Mouse (Mus musculus): ENCODE results near the gene Fam126a. TPM values are rescaled to one million over a fixed set of nuclear protein-coding genes. Genes with fewer than 3 reads are reported as not detected.

Fam126a gene
- polyA plus RNA-seq, 1 experiment, result 9.5 TPM

- Histone ChIP-seq H3K36me3 (ENCODE audit: control insufficient read depth, insufficient read depth, low read length, poor library complexity, severe bottlenecking) (no peaks in the 10 kb centered on the region), H3K27me3 (ENCODE audit: control insufficient read depth, insufficient read depth, low read length, poor library complexity, severe bottlenecking) (no peaks in the 10 kb centered on the region; the same call in 1 of the 2 replicates), H3K4me1 (ENCODE audit: control insufficient read depth, insufficient read depth, low read length) (no peaks in the 10 kb centered on the region), H3K4me3 (ENCODE audit: low read depth, low read length) (no peak overlapping the region), H3K9me3 (replicated peaks; ENCODE audit: control insufficient read depth, insufficient read depth, low read length, poor library complexity, severe bottlenecking) (no peaks in the 10 kb centered on the region), H3K27ac (ENCODE audit: insufficient read depth, low read length) (no peak overlapping the region), H3K9ac (ENCODE audit: low read depth, poor library complexity, severe bottlenecking) (no peak overlapping the region)
- no peak for TF ChIP-seq POLR2A (IDR thresholded peaks at IDR 0.05; ENCODE audit: insufficient read depth, low read length)
- TF ChIP-seq CTCF (IDR thresholded peaks at IDR 0.05; ENCODE audit: low read depth, low read length), result no peak
- TF ChIP-seq EP300 (IDR thresholded peaks at IDR 0.05; ENCODE audit: insufficient read depth, low read depth, low read length), result no peak
Measured at GRCm38 (mm10) chr5:24054382-24054781, 23.9 kb upstream of the Fam126a start.

GRCm38 (mm10) chr5:24053245-24054190 is 23.0 kb upstream of the Fam126a start:
- H3K36me3 ChIP-seq (ENCODE audit: control insufficient read depth, insufficient read depth, low read length, poor library complexity, severe bottlenecking), result no peaks in the 10 kb centered on the region
- H3K4me3 ChIP-seq (ENCODE audit: low read depth, low read length), result no peak overlapping the region
- no peak overlapping the region for H3K9ac ChIP-seq (ENCODE audit: low read depth, poor library complexity, severe bottlenecking)
- no peak overlapping the region for H3K27ac ChIP-seq (ENCODE audit: insufficient read depth, low read length)
- no peaks in the 10 kb centered on the region for H3K4me1 ChIP-seq (ENCODE audit: control insufficient read depth, insufficient read depth, low read length)
- H3K9me3 ChIP-seq (replicated peaks; ENCODE audit: control insufficient read depth, insufficient read depth, low read length, poor library complexity, severe bottlenecking), result no peaks in the 10 kb centered on the region
- no peaks in the 10 kb centered on the region; the same call in 1 of the 2 replicates for H3K27me3 ChIP-seq (ENCODE audit: control insufficient read depth, insufficient read depth, low read length, poor library complexity, severe bottlenecking)
- no peak for TF ChIP-seq POLR2A (IDR thresholded peaks at IDR 0.05; ENCODE audit: insufficient read depth, low read length)
- TF ChIP-seq EP300 (IDR thresholded peaks at IDR 0.05; ENCODE audit: insufficient read depth, low read depth, low read length), result no peak
- no peak for TF ChIP-seq CTCF (IDR thresholded peaks at IDR 0.05; ENCODE audit: low read depth, low read length)

GRCm38 (mm10) chr5:24051755-24052675 is 21.5 kb upstream of the Fam126a start:
- no peak for TF ChIP-seq EP300 (IDR thresholded peaks at IDR 0.05; ENCODE audit: insufficient read depth, low read depth, low read length)
- no peaks in the 10 kb centered on the region for H3K9me3 ChIP-seq (replicated peaks; ENCODE audit: control insufficient read depth, insufficient read depth, low read length, poor library complexity, severe bottlenecking)
- no peak overlapping the region for H3K27ac ChIP-seq (ENCODE audit: insufficient read depth, low read length)

GRCm38 (mm10) chr5:24047821-24048220 is 17.3 kb upstream of the Fam126a start:
- H3K4me3 ChIP-seq (ENCODE audit: low read depth, low read length), result no peak overlapping the region
- H3K4me1 ChIP-seq (ENCODE audit: control insufficient read depth, insufficient read depth, low read length), result no peaks in the 10 kb centered on the region
- H3K9me3 ChIP-seq (replicated peaks; ENCODE audit: control insufficient read depth, insufficient read depth, low read length, poor library complexity, severe bottlenecking), result no peaks in the 10 kb centered on the region
- no peaks in the 10 kb centered on the region for H3K27me3 ChIP-seq (ENCODE audit: control insufficient read depth, insufficient read depth, low read length, poor library complexity, severe bottlenecking)
- H3K9ac ChIP-seq (ENCODE audit: low read depth, poor library complexity, severe bottlenecking), result no peak overlapping the region
- no peak for TF ChIP-seq POLR2A (IDR thresholded peaks at IDR 0.05; ENCODE audit: insufficient read depth, low read length)
- TF ChIP-seq EP300 (IDR thresholded peaks at IDR 0.05; ENCODE audit: insufficient read depth, low read depth, low read length), result no peak
- TF ChIP-seq CTCF (IDR thresholded peaks at IDR 0.05; ENCODE audit: low read depth, low read length), result no peak
- no peak overlapping the region for H3K27ac ChIP-seq (ENCODE audit: insufficient read depth, low read length)
- H3K36me3 ChIP-seq (ENCODE audit: control insufficient read depth, insufficient read depth, low read length, poor library complexity, severe bottlenecking), result no peaks in the 10 kb centered on the region

More at GRCm38 (mm10) chr5:24051755-24052675, 21.5 kb upstream of the Fam126a start:
- Histone ChIP-seq H3K9ac (ENCODE audit: low read depth, poor library complexity, severe bottlenecking) (no peak overlapping the region), H3K4me1 (ENCODE audit: control insufficient read depth, insufficient read depth, low read length) (no peaks in the 10 kb centered on the region), H3K4me3 (ENCODE audit: low read depth, low read length) (no peak overlapping the region), H3K27me3 (ENCODE audit: control insufficient read depth, insufficient read depth, low read length, poor library complexity, severe bottlenecking) (no peaks in the 10 kb centered on the region; the same call in 1 of the 2 replicates), H3K36me3 (ENCODE audit: control insufficient read depth, insufficient read depth, low read length, poor library complexity, severe bottlenecking) (no peaks in the 10 kb centered on the region)

GRCm38 (mm10) chr5:24047001-24047400 is 16.5 kb upstream of the Fam126a start:
- no peak for TF ChIP-seq CTCF (IDR thresholded peaks at IDR 0.05; ENCODE audit: low read depth, low read length)
- no peak for TF ChIP-seq EP300 (IDR thresholded peaks at IDR 0.05; ENCODE audit: insufficient read depth, low read depth, low read length)
- TF ChIP-seq POLR2A (IDR thresholded peaks at IDR 0.05; ENCODE audit: insufficient read depth, low read length), result no peak
- Histone ChIP-seq H3K4me1 (ENCODE audit: control insufficient read depth, insufficient read depth, low read length) (no peaks in the 10 kb centered on the region), H3K27me3 (ENCODE audit: control insufficient read depth, insufficient read depth, low read length, poor library complexity, severe bottlenecking) (no peaks in the 10 kb centered on the region)

More at GRCm38 (mm10) chr5:24047001-24047400, 16.5 kb upstream of the Fam126a start:
- Histone ChIP-seq H3K9ac (ENCODE audit: low read depth, poor library complexity, severe bottlenecking) (no peak overlapping the region), H3K27ac (ENCODE audit: insufficient read depth, low read length) (no peak overlapping the region), H3K4me3 (ENCODE audit: low read depth, low read length) (no peak overlapping the region), H3K36me3 (ENCODE audit: control insufficient read depth, insufficient read depth, low read length, poor library complexity, severe bottlenecking) (no peaks in the 10 kb centered on the region), H3K9me3 (replicated peaks; ENCODE audit: control insufficient read depth, insufficient read depth, low read length, poor library complexity, severe bottlenecking) (no peaks in the 10 kb centered on the region)
